Mouse (Mus musculus): ENCODE results near the gene Tec.
A peak's percentile ranks its signal among the peaks of the same experiment; 100 is the strongest.

The Tec gene

GRCm38 (mm10) chr5:72826445-72826844 is 41.8 kb downstream of the Tec start:
- DNase-seq (ENCODE audit: low spot score), result no peak

GRCm38 (mm10) chr5:72820651-72821050 is 47.6 kb downstream of the Tec start:
- no peak for DNase-seq (ENCODE audit: low spot score)

- DNase-seq (ENCODE audit: low spot score), result no peak
Observed at GRCm38 (mm10) chr5:72820036-72820640, 48.1 kb downstream of the Tec start.

GRCm38 (mm10) chr5:72818513-72819180 is 49.6 kb downstream of the Tec start:
- no peak for DNase-seq (ENCODE audit: low spot score)

- DNase-seq (ENCODE audit: low spot score), result peak; percentile 44
Observed at GRCm38 (mm10) chr5:72817523-72818091, 50.7 kb downstream of the Tec start.

GRCm38 (mm10) chr5:72816960-72817359 is 51.3 kb downstream of the Tec start:
- peak; percentile 45 for DNase-seq (ENCODE audit: low spot score)

- peak; percentile 35 for DNase-seq (ENCODE audit: low spot score)
Observed at GRCm38 (mm10) chr5:72816491-72816890, 51.8 kb downstream of the Tec start.

GRCm38 (mm10) chr5:72816046-72816445 is 52.2 kb downstream of the Tec start:
- no peak for DNase-seq (ENCODE audit: low spot score)

GRCm38 (mm10) chr5:72815361-72815760 is 52.9 kb downstream of the Tec start:
- no peak for DNase-seq (ENCODE audit: low spot score)

GRCm38 (mm10) chr5:72814072-72814471 is 54.2 kb downstream of the Tec start:
- DNase-seq (ENCODE audit: low spot score), result no peak

- no peak for DNase-seq (ENCODE audit: low spot score)
Observed at GRCm38 (mm10) chr5:72812908-72813307, 55.4 kb downstream of the Tec start.

GRCm38 (mm10) chr5:72812328-72812727 is 56.0 kb downstream of the Tec start:
- no peak for DNase-seq (ENCODE audit: low spot score)

GRCm38 (mm10) chr5:72811397-72811796 is 56.9 kb downstream of the Tec start:
- DNase-seq (ENCODE audit: low spot score), result no peak

- no peak for DNase-seq (ENCODE audit: low spot score)
Observed at GRCm38 (mm10) chr5:72810990-72811389, 57.3 kb downstream of the Tec start.

- no peak for DNase-seq (ENCODE audit: low spot score)
Observed at GRCm38 (mm10) chr5:72809480-72809879, 58.8 kb downstream of the Tec start.

- DNase-seq (ENCODE audit: low spot score), result no peak
Observed at GRCm38 (mm10) chr5:72808456-72809111, 59.7 kb downstream of the Tec start.

- no peak for DNase-seq (ENCODE audit: low spot score)
Observed at GRCm38 (mm10) chr5:72802851-72803250, 65.4 kb downstream of the Tec start.

GRCm38 (mm10) chr5:72798563-72798962 is 69.7 kb downstream of the Tec start:
- no peak for DNase-seq (ENCODE audit: low spot score)

GRCm38 (mm10) chr5:72796186-72796613 is 72.1 kb downstream of the Tec start:
- no peak for DNase-seq (ENCODE audit: low spot score)

- DNase-seq (ENCODE audit: low spot score), result no peak
Observed at GRCm38 (mm10) chr5:72793309-72793850, 74.9 kb downstream of the Tec start.

GRCm38 (mm10) chr5:72791789-72792188 is 76.5 kb downstream of the Tec start:
- no peak for DNase-seq (ENCODE audit: low spot score)

- no peak for DNase-seq (ENCODE audit: low spot score)
Observed at GRCm38 (mm10) chr5:72791386-72791785, 76.9 kb downstream of the Tec start.

- no peak for DNase-seq (ENCODE audit: low spot score)
Observed at GRCm38 (mm10) chr5:72785451-72785850, 82.8 kb downstream of the Tec start.
